Mouse (Mus musculus): ENCODE results near the gene Lkaaear1.
A peak's percentile ranks its signal among the peaks of the same experiment; 100 is the strongest.

The Lkaaear1 gene

DNA sequence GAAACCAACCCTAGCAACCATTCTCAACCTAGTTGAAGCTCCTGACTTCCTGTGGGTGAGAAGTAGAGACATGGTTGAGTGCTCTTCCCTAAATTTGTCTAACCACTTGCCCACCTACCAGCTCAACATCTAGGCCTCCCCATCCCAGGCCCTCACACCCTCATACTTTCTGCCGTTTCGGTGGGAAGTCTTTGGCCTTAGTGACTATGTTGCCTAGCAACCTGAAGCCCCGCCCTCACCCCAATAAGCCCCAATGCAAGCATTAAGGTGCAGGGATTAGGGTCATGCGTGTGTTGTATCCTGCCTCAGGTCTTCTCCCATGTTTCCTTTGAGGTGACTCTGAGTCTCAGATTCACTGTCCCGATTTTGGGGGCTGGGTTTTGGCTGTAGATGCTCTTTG is at the start of gene Lkaaear1:
Lkaaear1 (minus strand) TSS at position 202 of the 400 bp plus-strand sequence.
- no peak for DNase-seq (ENCODE audit: low spot score)

DNA sequence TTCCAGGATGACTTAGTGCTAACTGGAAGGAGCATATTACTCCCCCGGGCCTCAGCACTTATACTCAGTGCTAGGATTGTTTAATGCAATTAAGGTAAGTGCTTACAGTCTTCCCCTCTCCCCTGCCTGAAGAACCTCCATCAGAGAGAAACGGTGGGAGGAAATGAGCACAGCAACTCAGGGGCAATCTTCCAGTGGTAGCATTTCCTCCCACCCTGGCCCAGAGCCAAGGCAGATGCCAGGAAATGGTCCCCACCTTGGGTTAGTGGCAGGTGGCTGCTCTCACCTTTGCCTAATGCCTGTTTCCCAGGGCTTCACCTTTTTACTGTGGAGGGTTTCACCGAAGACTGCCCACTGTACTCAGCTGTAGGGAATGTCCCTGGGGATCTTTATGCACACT is 31.8 kb upstream of the Lkaaear1 start:
- DNase-seq (ENCODE audit: low spot score), result no peak

DNA sequence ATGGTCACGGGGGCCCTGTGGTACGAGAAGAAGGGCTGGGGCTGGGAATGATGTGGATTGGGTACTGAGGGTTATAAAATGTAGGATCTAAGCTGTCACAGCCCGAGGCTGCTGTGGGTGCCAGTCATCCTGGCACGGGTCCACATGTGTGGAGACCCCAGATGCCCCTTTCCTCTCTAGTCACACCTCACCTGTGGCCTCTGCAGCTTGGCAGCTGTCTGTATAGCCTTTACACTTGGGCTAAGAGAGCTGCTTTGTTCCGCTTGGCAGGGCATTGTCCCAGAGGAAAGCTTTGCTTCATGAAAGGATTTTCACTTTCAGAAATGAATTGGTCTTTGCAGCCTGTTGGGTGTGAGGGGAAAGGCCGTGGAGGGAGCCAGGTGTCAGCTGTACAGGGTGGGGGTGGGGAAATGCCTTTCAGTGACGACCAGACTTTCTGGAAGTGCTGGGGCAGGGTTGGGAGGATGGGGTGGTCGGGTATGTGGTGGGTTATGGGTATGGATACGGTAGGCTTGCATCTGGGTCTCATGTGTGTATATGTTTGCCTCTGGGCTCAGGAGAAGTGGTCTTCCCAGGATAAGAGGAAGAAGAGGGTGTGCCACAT is 29.5 kb upstream of the Lkaaear1 start:
- no peak for DNase-seq (ENCODE audit: low spot score)

DNA sequence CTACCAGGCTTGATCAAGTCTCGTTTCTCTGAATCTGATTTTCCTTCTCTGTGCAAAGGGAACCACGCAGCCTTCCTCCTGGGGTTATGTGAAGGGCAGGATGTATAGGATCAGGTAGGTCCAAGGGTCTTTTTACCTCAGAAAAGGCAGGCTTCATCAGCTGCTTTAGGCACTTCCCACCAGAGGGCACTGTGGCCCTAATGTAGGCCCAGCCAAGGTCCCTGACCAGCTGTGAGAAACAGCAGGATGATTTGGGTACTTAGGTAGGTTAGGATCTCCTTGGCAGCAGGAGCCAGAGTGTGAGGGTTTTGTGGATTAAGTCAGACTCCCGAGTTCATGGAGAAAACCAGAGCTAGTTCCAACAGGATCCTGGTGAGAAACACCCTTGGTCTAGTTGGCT is 24.0 kb upstream of the Lkaaear1 start:
- DNase-seq (ENCODE audit: low spot score), result no peak

DNA sequence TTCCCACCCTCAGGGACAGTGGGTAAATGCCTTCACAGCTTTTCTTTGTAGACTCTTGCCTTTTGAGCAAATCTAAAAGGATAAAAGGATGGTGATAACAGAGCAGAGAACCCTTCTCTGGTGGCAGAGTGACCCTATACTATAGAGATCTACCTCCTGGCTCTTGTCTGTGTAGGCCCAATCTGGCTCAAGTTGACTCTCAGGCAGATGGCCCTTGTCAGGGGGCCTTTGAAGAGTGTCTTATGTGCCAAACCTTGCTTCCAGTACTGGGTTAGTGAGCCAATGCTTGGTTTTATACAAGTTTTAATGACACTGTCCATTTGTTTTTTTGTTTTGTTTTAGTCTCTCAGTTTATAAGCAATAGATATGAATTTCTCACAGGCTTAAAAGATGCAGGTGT is 23.0 kb upstream of the Lkaaear1 start:
- no peak for DNase-seq (ENCODE audit: low spot score)

DNA sequence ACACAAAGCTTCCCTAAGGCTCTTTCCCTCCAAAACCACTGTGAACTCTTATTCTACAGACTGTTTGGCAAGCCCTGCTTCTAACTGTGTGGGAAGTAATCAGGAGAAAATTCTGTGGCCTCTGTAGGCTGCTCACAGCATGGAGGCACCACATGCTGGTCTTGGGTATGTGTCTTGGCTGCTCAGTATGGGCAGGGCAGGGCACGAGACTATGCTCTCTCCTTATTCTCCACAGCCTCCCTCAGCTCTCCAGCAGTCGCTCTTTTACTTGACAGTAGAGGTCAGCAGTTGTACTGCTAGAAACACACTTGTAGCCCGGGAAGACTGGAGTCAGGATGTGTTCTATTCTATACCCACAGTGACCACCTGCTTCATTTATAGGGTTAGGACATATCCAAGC is 21.8 kb upstream of the Lkaaear1 start:
- DNase-seq (ENCODE audit: low spot score), result no peak

DNA sequence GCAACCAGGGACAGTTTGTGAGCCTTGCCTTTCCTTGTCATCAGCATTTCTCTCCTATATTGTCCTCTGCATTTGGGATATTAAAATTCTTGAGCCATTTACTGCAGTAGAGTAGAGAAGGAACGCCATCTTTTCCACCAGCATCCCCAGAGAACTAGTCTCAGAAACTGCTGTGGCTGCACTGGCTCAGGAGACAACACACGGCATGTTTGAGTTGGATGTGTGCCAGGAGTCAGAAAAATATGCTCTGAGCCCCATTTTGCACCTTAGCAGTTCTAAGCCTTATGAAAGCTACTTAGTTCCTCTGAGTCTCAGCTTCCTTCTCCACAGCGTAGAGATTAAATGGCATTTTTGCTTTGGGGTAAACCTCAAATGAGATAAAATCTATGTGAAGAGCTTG is 18.7 kb upstream of the Lkaaear1 start:
- DNase-seq (ENCODE audit: low spot score), result no peak

DNA sequence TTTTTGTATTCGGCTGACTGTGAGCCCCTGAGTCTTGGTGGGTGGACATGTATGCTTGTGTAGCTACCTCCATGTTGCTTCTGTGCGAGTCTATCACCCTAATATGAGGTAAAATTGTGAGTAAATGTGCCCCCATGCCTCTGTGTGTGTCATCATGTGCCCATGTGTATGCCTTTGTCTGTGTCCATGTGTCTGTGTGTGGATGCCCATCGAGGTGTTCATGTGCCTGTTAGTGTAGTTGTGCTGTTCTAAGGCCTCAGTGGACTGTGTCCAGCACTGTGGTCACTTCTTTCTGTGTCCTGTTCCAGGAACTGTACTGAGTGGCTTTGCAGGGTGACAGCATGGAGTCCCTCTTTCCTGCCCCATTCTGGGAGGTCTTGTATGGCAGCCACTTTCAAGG is 17.1 kb upstream of the Lkaaear1 start:
- DNase-seq (ENCODE audit: low spot score), result no peak

DNA sequence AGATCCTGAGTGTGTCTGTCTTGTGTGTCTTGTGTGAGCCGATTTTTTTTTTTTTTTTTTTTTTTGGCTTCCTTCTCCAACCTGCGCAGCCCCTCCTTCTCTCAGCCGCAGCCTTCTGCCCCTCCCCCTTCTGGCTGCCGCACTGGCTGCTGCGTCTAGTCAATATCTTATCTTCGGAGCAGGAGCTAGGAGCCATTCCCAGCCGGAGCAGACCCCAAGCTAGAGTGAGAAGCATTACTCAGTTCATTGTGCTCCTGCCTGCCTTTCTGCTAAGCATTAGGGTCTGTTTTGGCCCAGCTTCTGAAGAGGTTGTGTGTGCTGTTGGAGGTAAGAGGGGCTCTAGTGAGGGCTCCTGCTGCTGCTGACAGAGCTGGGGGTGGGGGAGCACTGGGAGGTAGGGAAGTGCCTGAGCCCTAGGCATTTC is 16.7 kb upstream of the Lkaaear1 start, which contains the start of gene Oprl1:
Oprl1 (plus strand) TSS at position 114 of the 424 bp plus-strand sequence.
- DNase-seq (ENCODE audit: low spot score), result no peak

DNA sequence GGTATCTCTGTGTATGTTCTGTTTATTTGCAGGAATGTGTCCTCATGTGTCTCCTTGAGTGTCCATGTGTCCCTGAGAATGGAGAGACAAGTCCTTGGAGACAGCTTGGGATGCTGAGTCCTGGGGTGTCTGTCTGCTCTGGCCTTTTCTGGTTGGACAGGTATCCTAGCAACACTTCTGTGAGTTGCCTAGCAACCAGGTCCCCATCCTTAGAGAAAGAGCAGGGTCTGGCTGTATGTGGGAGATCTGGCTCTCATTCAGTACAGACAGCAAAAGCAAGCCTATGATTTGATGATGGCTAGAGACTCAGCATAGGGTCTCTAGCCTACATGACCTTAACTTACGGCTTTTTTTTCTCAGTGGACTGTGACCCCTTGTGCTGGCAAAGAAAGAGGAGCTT is 15.5 kb upstream of the Lkaaear1 start:
- no peak for DNase-seq (ENCODE audit: low spot score)

DNA sequence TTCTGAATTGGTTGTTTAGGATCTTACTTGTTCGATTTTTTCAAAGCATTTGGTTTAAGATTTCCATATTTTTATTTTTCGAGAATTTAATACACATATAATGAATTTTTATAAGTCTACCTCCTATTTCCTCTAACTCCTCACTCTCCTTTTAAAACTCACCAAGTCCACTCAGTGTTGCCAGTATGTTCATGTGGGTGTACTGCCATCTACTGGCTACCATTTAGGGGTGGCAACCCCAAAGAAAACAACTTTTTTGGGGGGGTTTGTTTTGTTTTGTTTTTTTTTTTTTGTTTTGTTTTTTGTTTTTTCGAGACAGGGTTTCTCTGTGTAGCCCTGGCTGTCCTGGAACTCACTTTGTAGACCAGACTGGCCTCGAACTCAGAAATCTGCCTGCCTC is 8.4 kb upstream of the Lkaaear1 start:
- no peak for DNase-seq (ENCODE audit: low spot score)

DNA sequence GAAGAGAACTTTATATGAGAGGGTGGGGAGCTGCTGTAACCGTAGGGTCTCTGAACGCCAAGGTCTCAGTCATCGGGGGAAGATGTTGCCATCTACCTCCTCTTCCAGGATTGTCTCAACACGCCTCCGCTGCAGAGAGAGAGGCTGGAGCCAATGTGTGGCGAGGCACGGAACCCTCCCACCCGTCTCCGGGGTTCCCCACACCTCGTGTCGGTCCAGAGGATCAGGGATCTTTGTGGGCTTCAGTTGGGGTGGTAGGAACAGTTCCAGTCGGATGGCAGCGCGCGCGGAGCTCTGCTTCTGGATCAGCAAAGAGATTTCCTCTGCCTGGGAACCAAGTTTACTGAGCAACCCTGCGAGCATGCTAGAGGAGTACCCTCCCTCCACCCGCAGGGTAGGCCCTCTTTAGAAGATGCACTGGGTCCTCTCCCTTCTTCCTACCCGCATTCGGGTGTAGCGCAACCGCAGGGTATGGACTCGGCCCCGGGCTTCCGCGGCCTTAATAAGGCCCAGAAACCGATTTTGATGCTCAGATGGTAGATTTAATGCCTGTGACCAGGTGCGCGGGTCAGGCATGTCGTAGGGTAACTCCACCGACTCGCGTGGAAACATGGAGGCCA is 1.3 kb downstream of the Lkaaear1 start:
- DNase-seq (ENCODE audit: low spot score), result no peak

DNA sequence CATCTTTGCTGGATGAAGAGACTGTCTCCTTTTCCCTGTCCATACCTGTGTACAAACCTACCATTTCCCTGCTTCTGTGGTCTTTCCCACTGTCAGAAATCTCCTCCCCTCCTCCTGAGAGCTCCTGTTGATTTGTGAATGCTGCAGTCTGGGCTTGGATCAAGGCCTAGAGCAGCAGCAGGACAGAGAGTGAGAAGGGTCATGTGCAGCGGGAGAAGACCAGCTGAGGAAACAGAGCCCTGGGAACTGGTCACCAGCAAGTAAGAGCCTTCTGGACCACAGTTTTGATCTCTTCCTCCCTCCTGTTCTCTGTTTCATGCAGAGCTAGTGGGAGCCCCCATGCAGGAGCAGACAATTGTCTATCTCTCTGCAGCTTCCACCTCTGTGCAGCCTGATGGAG is 2.5 kb downstream of the Lkaaear1 start:
- no peak for DNase-seq (ENCODE audit: low spot score)

DNA sequence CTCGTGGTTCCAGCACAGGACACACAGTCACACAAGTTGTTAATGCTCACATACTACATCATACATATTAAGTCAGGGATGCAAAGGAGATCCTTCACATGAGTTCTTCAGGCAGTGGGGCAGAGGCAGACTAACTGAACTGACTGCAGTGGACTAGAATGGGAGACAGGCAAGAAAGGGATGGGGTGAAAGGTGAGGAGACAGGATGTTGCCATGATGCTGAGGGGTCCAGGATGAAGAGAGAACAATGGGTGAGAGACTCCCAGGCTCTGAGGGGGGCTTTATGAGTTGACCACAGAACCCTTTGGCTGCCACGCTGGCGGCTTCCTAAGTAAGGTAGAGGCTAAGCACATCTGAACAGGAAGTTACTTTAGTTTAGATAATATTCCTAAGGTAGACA is 3.7 kb downstream of the Lkaaear1 start:
- DNase-seq (ENCODE audit: low spot score), result no peak

DNA sequence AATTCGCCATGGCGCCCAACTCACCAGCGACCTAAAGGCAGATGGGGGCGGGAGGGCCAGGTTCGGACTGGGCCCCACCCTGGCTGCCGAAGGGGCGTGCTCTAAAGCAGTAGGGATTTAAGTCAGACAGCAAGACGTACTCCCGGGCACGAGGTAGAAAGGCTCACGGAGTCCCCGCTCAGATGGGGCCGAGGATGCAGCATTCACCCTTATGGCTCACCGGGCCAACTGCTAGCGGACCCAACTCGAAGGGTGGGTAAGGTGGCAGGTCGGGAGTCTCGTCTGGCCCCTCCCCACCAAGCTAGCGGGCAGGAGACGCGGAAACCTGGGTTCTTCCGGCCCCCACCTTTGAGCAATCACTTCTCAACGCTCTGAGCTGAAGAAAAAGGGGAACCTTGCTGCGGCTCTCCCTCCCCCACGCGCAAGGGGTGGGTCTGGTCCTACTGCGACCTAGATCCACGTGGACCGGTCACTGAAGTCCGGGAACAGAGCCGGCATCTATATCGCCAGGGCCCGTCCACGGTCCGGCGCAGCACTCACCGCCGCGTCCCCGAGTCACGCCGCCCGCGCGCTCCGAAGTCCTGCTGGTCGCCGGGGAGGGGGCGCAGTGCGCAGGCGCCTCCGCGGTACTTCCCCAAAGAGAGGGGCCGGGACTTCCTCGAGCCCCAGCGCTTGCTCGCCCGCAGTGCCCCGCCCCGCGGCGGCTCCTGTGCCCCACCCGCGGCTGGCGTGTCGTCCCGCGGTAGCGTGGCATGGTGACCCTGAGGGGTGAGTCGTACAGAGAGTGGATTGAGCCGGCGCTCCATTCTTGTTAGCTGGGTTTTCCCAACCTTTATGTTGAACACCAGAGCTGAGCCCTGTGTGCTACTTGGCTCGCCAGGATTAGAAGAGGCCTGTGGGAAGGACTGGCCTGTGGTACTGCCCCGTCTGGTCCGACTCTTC is 4.6 kb downstream of the Lkaaear1 start, which contains the start of gene Rgs19:
Rgs19 (minus strand) TSS at position 639 of the 942 bp plus-strand sequence.
- peak; percentile 66 for DNase-seq (ENCODE audit: low spot score)

DNA sequence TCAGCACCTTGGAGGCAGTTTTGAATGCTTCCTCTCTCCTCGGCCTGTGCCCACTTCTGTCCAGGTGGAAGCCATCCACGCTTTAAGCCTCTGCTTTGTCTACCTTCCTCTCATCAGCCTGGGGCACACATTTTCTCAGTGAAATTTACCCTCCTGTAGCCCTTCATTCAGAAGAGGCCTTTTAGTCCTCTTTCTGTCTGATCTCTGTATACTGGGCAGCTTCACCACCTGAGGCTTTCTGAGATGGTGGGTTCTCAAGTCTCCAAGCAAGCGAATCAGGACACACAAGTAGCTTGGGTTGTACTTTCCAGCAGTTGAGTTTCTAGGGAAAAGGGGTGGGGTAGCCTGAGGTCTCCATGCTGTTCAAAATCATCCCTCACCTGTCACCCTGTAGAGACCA is 5.9 kb downstream of the Lkaaear1 start:
- no peak for DNase-seq (ENCODE audit: low spot score)

DNA sequence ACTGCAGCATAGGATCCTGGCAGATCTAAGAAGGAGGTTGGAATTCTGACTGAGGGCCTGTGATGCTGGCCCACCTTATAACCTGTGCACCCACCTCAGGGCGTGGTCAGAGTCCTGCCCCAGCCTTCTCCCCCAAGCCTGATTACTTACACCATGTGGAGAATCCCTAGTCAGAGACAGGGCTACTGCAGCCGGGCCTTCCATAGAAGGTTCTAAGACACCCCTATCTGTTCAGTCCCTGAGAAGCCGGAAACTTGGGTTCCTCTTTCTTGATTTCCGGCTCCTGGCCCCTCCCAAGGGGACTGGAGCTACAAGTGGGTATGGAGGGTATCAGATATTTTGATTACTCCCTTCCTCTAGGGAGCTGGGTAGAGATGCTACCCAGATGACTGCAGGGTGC is 6.7 kb downstream of the Lkaaear1 start:
- DNase-seq (ENCODE audit: low spot score), result no peak

DNA sequence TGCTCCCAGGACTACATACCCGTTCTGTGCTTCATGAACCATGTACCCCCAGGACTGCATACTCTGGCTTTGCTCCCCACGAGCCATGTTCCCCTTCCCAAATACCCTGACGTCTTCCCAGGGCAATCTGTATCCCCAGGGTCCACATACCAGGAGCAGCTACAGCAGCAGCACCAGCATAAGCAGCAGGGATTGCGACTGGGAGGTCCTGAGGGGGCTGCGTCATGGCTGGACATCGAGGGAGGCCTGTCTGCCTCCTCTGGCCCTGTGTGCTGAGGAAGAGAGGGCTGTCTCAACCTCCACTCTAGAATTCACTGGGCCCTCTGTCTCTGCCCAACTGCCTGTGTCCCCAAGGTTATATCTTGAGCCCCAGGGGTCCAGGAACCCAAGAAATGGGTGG is 7.2 kb downstream of the Lkaaear1 start:
- no peak for DNase-seq (ENCODE audit: low spot score)

DNA sequence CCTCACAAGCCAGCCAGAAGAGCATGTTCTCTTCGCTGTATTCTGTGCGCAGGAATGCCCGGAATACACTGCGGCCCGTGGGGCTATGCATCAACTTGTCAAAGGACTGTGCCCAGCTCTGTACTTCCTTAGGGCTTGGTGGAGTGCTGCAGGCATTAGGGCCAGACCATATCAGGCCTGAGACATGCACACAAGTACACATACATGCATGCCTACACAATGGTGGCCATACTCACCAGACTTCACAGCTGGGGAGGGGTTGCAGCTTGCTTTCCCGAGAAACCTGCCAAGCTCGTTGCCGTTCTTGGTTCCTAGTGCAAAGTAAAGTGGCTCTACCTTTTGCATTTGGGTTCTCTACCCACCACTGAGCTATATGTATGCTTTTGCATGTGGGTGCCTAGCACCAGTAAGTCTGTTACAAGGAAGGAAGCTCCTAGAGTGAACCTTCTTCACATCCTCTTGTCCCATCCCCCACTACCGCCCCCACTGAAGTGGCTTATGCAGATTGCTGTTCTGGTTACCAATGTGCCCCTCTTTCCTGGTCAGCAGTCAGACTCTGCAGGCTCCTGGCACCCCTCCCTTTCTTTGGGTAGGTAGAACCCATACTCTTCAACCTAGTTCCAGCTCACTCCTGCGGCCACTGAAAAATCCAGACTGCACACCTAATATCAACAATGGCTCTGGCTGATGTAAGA is 8.6 kb downstream of the Lkaaear1 start:
- DNase-seq (ENCODE audit: low spot score), result no peak

DNA sequence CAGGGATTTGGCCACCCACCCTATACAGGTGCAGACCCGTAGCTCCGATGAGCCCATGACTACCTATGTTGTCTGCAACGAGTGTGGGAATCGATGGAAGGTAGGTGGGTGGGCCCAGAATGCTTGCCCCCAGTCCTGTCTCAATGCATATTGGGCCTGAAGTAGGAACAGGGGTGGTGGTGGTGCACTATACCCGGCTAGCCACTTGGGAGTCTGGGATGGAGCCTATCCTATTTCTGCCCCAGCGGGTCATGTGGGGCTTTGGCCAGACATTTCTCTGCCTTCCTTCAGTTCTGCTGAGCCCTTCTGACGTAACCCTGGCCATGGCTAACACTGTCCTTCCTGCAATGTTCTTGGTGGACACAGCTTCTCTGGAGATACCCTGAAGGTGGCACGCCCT is 10.7 kb downstream of the Lkaaear1 start:
- no peak for DNase-seq (ENCODE audit: low spot score)

DNA sequence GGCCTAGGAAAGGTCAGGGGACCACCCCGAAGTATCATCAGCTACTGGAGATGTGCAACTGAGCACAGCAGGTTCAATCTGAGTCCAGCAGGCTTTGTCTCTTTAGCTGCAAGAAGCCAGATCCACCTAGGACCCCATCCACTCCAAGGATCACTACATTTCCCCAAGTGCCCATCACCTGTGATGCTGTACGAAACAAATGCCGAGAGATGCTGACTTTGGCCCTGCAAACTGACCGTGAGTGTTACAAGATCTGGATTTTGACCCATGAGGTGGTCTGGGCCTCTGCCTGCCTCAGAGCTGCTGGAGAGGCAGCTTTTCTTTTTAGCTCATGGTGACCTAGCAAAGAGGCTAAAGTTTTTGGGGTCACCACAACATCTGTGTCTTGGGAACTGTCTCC is 12.6 kb downstream of the Lkaaear1 start:
- DNase-seq (ENCODE audit: low spot score), result no peak

DNA sequence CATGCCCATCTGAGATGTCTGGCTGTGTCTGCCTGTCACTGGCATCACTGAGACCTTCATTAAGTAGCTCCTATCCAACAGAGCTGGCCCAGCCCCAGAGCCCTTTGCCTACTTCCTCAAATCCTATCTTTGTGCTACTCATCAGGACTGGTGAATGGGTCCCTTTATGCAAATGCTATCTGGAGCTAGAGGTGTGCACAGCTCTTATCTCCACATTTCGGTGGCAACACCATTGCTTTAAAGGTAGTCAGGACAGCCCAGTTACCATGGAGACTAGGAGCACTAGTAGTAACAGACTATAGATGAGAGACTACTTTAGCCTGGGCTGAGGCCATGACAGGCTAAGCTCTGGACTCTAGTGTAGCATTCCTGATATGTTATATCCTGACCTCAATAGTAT is 13.5 kb downstream of the Lkaaear1 start:
- no peak for DNase-seq (ENCODE audit: low spot score)
